Mouse (Mus musculus) neutrophil, adult 59 days (primary cell): ENCODE measurements around the gene Gm10722. TPM values are rescaled to one million over a fixed set of nuclear protein-coding genes. Genes with fewer than 3 reads are reported as not detected.

Experiments
- total RNA-seq, 2 experiments: library from RNA; stranded (reverse); gene quantifications; 1 replicate in 1 of 2; 2 replicates in 1 of 2; pipeline ENCODE4 v1.2.4; 2023

The Gm10722 gene
- not detected for total RNA-seq

DNA sequence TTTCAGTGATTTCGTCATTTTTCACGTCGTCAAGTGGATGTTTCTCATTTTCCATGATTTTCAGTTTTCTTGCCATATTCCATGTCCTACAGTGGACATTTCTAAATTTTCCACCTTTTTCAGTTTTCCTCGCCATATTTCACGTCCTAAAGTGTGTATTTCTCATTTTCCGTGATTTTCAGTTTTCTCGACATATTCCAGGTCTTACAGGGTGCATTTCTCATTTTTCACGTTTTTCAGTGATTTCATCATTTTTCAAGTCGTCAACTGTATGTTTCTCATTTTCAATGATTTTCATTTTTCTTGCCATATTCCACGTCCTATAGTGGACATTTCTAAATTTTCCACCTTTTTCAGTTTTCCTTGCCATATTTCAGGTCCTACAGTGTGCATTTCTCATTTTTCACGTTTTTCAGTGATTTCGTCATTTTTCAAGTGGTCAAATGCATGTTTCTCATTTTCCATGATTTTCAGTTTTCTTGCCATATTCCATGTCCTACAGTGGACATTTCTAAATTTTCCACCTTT, at the start of gene Gm10722:
TSS of gene Gm10722 (plus strand) at position 478 of the 528 bp plus-strand sequence.

DNA sequence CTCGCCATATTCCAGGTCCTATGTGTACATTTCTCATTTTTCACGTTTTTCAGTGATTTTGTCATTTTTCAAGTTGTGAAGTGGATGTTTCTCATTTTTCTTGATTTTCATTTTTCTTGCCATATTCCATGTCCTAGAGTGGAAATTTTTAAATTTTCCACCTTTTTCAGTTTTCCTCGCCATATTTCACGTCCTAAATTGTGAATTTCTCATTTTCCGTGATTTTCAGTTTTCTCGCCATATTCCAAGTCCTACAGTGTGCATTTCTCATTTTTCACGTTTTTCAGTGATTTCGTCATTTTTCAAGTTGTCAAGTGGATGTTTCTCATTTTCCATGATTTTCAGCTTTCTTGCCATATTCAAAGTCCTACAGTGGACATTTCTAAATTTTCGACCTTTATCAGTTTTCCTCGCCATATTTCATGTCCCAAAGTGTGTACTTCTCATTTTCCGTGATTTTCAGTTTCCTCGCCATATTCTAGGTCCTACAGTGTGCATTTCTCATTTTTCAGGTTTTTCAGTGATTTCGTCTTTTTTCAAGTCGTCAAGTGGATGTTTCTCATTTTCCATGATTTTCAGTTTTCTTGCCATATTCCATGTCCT, 2.2 kb downstream of the Gm10722 start, which contains the start of gene Gm11168:
TSS of gene Gm11168 (plus strand) at position 553 of the 603 bp plus-strand sequence.

DNA sequence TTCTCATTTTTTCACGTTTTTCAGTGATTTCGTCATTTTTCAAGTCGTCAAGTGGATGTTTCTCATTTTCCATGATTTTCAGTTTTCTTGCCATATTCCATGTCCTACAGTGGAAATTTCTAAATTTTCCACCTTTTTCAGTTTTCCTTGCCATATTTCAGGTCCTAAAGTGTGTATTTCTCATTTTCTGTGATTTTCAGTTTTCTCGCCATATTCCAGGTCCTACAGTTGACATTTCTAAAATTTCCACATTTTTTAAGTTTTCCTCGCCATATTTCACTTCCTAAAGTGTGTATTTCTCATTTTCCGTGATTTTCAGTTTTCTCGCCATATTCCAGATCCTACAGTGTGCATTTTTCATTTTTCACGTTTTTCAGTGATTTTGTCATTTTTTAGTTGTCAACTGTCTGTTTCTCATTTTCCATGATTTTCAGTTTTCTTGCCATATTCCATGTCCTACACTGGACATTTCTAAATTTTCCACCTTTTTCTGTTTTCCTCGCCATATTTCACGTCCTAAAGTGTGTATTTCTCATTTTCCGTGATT, 12.1 kb downstream of the Gm10722 start, which contains the start of gene Gm10721:
TSS of gene Gm10721 (plus strand) at position 408 of the 547 bp plus-strand sequence.

DNA sequence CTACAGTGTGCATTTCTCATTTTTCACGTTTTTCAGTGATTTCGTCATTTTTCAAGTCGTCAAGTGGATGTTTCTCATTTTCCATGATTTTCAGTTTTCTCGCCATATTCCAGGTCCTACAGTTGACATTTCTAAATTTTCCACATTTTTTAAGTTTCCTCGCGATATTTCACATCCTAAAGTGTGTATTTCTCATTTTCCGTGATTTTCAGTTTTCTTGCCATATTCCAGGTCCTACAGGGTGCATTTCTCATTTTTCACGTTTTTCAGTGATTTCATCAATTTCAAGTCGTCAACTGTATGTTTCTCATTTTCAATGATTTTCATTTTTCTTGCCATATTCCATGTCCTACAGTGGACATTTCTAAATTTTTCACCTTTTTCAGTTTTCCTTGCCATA, 14.6 kb downstream of the Gm10722 start, which contains the start of gene Gm10720:
TSS of gene Gm10720 (plus strand) at position 301 of the 400 bp plus-strand sequence.

DNA sequence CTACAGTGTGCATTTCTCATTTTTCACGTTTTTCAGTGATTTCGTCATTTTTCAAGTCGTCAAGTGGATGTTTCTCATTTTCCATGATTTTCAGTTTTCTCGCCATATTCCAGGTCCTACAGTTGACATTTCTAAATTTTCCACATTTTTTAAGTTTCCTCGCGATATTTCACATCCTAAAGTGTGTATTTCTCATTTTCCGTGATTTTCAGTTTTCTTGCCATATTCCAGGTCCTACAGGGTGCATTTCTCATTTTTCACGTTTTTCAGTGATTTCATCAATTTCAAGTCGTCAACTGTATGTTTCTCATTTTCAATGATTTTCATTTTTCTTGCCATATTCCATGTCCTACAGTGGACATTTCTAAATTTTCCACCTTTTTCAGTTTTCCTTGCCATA, 16.4 kb downstream of the Gm10722 start, which contains the start of gene Gm10719:
TSS of gene Gm10719 (plus strand) at position 301 of the 400 bp plus-strand sequence.

DNA sequence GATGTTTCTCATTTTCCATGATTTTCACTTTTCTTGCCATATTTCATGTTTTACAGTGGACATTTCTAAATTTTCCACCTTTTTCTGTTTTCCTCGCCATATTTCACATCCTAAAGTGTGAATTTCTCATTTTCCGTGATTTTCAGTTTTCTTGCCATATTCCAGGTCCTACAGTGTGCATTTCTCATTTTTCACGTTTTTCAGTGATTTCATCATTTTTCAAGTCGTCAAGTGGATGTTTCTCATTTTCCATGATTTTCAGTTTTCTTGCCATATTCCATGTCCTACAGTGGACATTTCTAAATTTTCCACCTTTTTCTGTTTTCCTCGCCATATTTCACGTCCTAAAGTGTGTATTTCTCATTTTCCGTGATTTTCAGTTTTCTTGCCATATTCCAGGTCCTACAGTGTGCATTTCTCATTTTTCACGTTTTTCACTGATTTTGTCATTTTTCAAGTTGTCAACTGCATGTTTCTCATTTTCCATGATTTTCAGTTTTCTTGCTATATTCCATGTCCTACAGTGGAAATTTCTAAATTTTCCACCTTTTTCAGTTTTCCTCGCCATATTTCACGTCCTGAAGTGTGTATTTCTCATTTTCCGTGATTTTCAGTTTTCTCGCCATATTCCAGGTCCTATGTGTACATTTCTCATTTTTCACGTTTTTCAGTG, 22.7 kb downstream of the Gm10722 start, which contains the start of gene Gm10718:
TSS of gene Gm10718 (plus strand) at position 236 of the 673 bp plus-strand sequence.

DNA sequence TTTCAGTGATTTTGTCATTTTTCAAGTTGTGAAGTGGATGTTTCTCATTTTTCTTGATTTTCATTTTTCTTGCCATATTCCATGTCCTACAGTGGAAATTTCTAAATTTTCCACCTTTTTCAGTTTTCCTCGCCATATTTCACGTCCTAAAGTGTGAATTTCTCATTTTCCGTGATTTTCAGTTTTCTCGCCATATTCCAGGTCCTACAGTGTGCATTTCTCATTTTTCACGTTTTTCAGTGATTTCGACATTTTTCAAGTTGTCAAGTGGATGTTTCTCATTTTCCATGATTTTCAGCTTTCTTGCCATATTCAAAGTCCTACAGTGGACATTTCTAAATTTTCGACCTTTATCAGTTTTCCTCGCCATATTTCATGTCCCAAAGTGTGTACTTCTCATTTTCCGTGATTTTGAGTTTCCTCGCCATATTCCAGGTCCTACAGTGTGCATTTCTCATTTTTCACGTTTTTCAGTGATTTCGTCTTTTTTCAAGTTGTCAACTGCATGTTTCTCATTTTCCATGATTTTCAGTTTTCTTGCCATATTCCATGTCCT, 24.3 kb downstream of the Gm10722 start, which contains the start of gene Gm10717:
TSS of gene Gm10717 (plus strand) at position 506 of the 556 bp plus-strand sequence.

DNA sequence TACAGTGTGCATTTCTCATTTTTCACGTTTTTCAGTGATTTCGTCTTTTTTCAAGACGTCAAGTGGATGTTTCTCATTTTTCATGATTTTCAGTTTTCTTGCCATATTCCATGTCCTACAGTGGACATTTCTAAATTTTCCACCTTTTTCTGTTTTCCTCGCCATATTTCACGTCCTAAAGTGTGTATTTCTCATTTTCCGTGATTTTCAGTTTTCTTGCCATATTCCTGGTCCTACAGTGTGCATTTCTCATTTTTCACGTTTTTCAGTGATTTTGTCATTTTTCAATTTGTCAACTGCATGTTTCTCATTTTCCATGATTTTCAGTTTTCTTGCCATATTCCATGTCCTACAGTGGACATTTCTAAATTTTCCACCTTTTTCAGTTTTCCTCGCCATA, 33.6 kb downstream of the Gm10722 start, which contains the start of gene Gm17535:
TSS of gene Gm17535 (plus strand) at position 301 of the 400 bp plus-strand sequence.

DNA sequence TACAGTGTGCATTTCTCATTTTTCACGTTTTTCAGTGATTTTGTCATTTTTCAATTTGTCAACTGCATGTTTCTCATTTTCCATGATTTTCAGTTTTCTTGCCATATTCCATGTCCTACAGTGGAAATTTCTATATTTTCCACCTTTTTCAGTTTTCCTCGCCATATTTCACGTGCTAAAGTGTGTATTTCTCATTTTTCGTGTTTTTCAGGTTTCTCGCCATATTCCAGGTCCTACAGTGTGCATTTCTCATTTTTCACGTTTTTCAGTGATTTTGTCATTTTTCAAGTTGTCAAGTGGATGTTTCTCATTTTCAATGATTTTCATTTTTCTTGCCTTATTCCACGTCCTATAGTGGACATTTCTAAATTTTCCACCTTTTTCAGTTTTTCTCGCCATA, 35.9 kb downstream of the Gm10722 start, which contains the start of gene Gm10715:
TSS of gene Gm10715 (plus strand) at position 301 of the 400 bp plus-strand sequence.

Other genes with a start within 250 kb of the Gm10722 start
- 1 to 10 TPM in 1 of 2 experiments, not detected in 1; 1.1 TPM for gene Gm11168, start 2.4 kb downstream of the Gm10722 start, total RNA-seq
- gene Gm10721, start 12.2 kb downstream of the Gm10722 start, total RNA-seq, result 1 to 10 TPM; 3.1 to 3.7 TPM
- not detected for gene Gm10720, start 14.7 kb downstream of the Gm10722 start, total RNA-seq
- gene Gm10719, start 16.5 kb downstream of the Gm10722 start, total RNA-seq, result 1 to 10 TPM; 3.5 to 8.1 TPM
- 1 to 10 TPM; 5.5 to 7.0 TPM for gene Gm10718, start 22.6 kb downstream of the Gm10722 start, total RNA-seq
- gene Gm10717, start 24.5 kb downstream of the Gm10722 start, total RNA-seq, result 1 to 10 TPM; 2.2 to 2.4 TPM
- gene Gm17535, start 33.7 kb downstream of the Gm10722 start, total RNA-seq, result not detected
- gene Gm10715, start 36.0 kb downstream of the Gm10722 start, total RNA-seq, result not detected